Mouse (Mus musculus): ENCODE data around the gene Tulp1. TPM values are rescaled to one million over a fixed set of nuclear protein-coding genes. Genes with fewer than 3 reads are reported as not detected.
"Not testable (repeated sequence)": the region's sequence is repeated elsewhere in the genome, so short reads cannot be mapped to it uniquely, and the experiment has no call there.

Tulp1 gene
- polyA plus RNA-seq, 1 experiment from 2014 or later, result 3.3 TPM

- H3K36me3 ChIP-seq (ENCODE audit: control insufficient read depth, insufficient read depth, low read length), result peaks cover 7% of the 10 kb centered on the region; the same call in 1 of the 2 replicates
- peak overlapping the region; percentile 45 for H3K4me2 ChIP-seq
- no peak overlapping the region for H3K9ac ChIP-seq (ENCODE audit: low read depth, low read length)
- peaks cover 39% of the 10 kb centered on the region for H3K4me1 ChIP-seq (replicated peaks; ENCODE audit: control insufficient read depth, insufficient read depth, low read length)
- peak; percentile 79 for DNase-seq (ENCODE audit: low spot score)
- peak; percentile 60 for ATAC-seq (replicated peaks; ENCODE audit: low FRiP score)
- 13% methylated on average over 26 of the region's 26 CpGs for WGBS
- H3K9me3 ChIP-seq (ENCODE audit: control insufficient read depth, low read length), result no peaks in the 10 kb centered on the region
- H3K4me3 ChIP-seq (ENCODE audit: low read depth, low read length), result no peak overlapping the region
- H3K27me3 ChIP-seq (replicated peaks; ENCODE audit: control insufficient read depth, insufficient read depth, low read length), result no peaks in the 10 kb centered on the region; the same call in none of the 2 replicates
- H3K27ac ChIP-seq (ENCODE audit: low read depth, low read length), result 0 out of 2 replicates have a peak overlapping the region, but pooled peaks have one; percentile 29
Measured at GRCm38 (mm10) chr17:28341091-28341490, 23.9 kb downstream of the Tulp1 start.

GRCm38 (mm10) chr17:28340578-28340977 lies 24.4 kb downstream of the Tulp1 start:
- H3K4me2 ChIP-seq, result peak overlapping the region; percentile 45
- ATAC-seq (replicated peaks; ENCODE audit: low FRiP score), result no peak
- no peak overlapping the region for H3K27ac ChIP-seq (ENCODE audit: low read depth, low read length)
- no peak overlapping the region for H3K9ac ChIP-seq (ENCODE audit: low read depth, low read length)
- DNase-seq (ENCODE audit: low spot score), result no peak
- no peak overlapping the region for H3K4me3 ChIP-seq (ENCODE audit: low read depth, low read length)
- H3K9me3 ChIP-seq (ENCODE audit: control insufficient read depth, low read length), result no peaks in the 10 kb centered on the region
- WGBS, result 66% methylated on average over 7 of the region's 7 CpGs
- no peaks in the 10 kb centered on the region; the same call in none of the 2 replicates for H3K27me3 ChIP-seq (replicated peaks; ENCODE audit: control insufficient read depth, insufficient read depth, low read length)
- H3K4me1 ChIP-seq (replicated peaks; ENCODE audit: control insufficient read depth, insufficient read depth, low read length), result peaks cover 34% of the 10 kb centered on the region
- peaks cover 7% of the 10 kb centered on the region; the same call in 1 of the 2 replicates for H3K36me3 ChIP-seq (ENCODE audit: control insufficient read depth, insufficient read depth, low read length)

- Histone ChIP-seq H3K27me3 (replicated peaks; ENCODE audit: control insufficient read depth, insufficient read depth, low read length) (no peaks in the 10 kb centered on the region; the same call in 1 of the 2 replicates), H3K4me3 (ENCODE audit: low read depth, low read length) (no peak overlapping the region), H3K4me2 (no peak overlapping the region), H3K36me3 (ENCODE audit: control insufficient read depth, insufficient read depth, low read length) (peaks cover 7% of the 10 kb centered on the region; the same call in 1 of the 2 replicates), H3K27ac (ENCODE audit: low read depth, low read length) (no peak overlapping the region), H3K9ac (ENCODE audit: low read depth, low read length) (no peak overlapping the region), H3K4me1 (replicated peaks; ENCODE audit: control insufficient read depth, insufficient read depth, low read length) (peaks cover 26% of the 10 kb centered on the region), H3K9me3 (ENCODE audit: control insufficient read depth, low read length) (no peaks in the 10 kb centered on the region)
- ATAC-seq (replicated peaks; ENCODE audit: low FRiP score) (no peak), DNase-seq (ENCODE audit: low spot score) (no peak)
- WGBS, result 91% methylated on average over 7 of the region's 7 CpGs
Measured at GRCm38 (mm10) chr17:28337547-28337946, 27.5 kb downstream of the Tulp1 start.

- H3K9ac ChIP-seq (ENCODE audit: low read depth, low read length), result no peak overlapping the region
- DNase-seq (ENCODE audit: low spot score), result no peak
- peaks cover 12% of the 10 kb centered on the region for H3K36me3 ChIP-seq (ENCODE audit: control insufficient read depth, insufficient read depth, low read length)
- no peaks in the 10 kb centered on the region; the same call in 1 of the 2 replicates for H3K27me3 ChIP-seq (replicated peaks; ENCODE audit: control insufficient read depth, insufficient read depth, low read length)
- ATAC-seq (replicated peaks; ENCODE audit: low FRiP score), result no peak
- H3K27ac ChIP-seq (ENCODE audit: low read depth, low read length), result no peak overlapping the region
- H3K4me1 ChIP-seq (replicated peaks; ENCODE audit: control insufficient read depth, insufficient read depth, low read length), result peaks cover 19% of the 10 kb centered on the region
- WGBS, result 75% methylated on average over 10 of the region's 10 CpGs
- no peak overlapping the region; the same call in 1 of the 2 replicates for H3K4me2 ChIP-seq
- H3K4me3 ChIP-seq (ENCODE audit: low read depth, low read length), result no peak overlapping the region
- no peaks in the 10 kb centered on the region for H3K9me3 ChIP-seq (ENCODE audit: control insufficient read depth, low read length)
Measured at GRCm38 (mm10) chr17:28335267-28335666, 29.8 kb downstream of the Tulp1 start.

GRCm38 (mm10) chr17:28332915-28333546 lies 32.0 kb downstream of the Tulp1 start:
- Histone ChIP-seq H3K27ac (ENCODE audit: low read depth, low read length) (no peak overlapping the region; the same call in 1 of the 2 replicates), H3K36me3 (ENCODE audit: control insufficient read depth, insufficient read depth, low read length) (peaks cover 20% of the 10 kb centered on the region), H3K9ac (ENCODE audit: low read depth, low read length) (no peak overlapping the region), H3K4me3 (ENCODE audit: low read depth, low read length) (no peak overlapping the region), H3K4me1 (replicated peaks; ENCODE audit: control insufficient read depth, insufficient read depth, low read length) (peaks cover 30% of the 10 kb centered on the region), H3K27me3 (replicated peaks; ENCODE audit: control insufficient read depth, insufficient read depth, low read length) (no peaks in the 10 kb centered on the region; the same call in 1 of the 2 replicates), H3K4me2 (no peak overlapping the region), H3K9me3 (ENCODE audit: control insufficient read depth, low read length) (no peaks in the 10 kb centered on the region)
- DNase-seq (ENCODE audit: low spot score), result peak; percentile 53
- no peak for ATAC-seq (replicated peaks; ENCODE audit: low FRiP score)
- 50% methylated on average over 31 of the region's 31 CpGs for WGBS

- H3K9me3 ChIP-seq (ENCODE audit: control insufficient read depth, low read length), result no peaks in the 10 kb centered on the region
- H3K4me2 ChIP-seq, result no peak overlapping the region
- H3K27ac ChIP-seq (ENCODE audit: low read depth, low read length), result no peak overlapping the region; the same call in 1 of the 2 replicates
- H3K36me3 ChIP-seq (ENCODE audit: control insufficient read depth, insufficient read depth, low read length), result peaks cover 20% of the 10 kb centered on the region
- 40% methylated on average over 13 of the region's 13 CpGs for whole genome bisulfite sequencing
- peak; percentile 69 for DNase-seq (ENCODE audit: low spot score)
- no peak overlapping the region for H3K4me3 ChIP-seq (ENCODE audit: low read depth, low read length)
- H3K9ac ChIP-seq (ENCODE audit: low read depth, low read length), result no peak overlapping the region
- peaks cover 37% of the 10 kb centered on the region for H3K4me1 ChIP-seq (replicated peaks; ENCODE audit: control insufficient read depth, insufficient read depth, low read length)
- H3K27me3 ChIP-seq (replicated peaks; ENCODE audit: control insufficient read depth, insufficient read depth, low read length), result no peaks in the 10 kb centered on the region; the same call in 1 of the 2 replicates
- ATAC-seq (replicated peaks; ENCODE audit: low FRiP score), result peak; percentile 39
Measured at GRCm38 (mm10) chr17:28332113-28332914, 32.7 kb downstream of the Tulp1 start.

- peak overlapping the region; percentile 100 for H3K4me3 ChIP-seq (ENCODE audit: low read depth, low read length)
- H3K36me3 ChIP-seq (ENCODE audit: control insufficient read depth, insufficient read depth, low read length), result peaks cover 20% of the 10 kb centered on the region
- DNase-seq (ENCODE audit: low spot score) (peak; percentile 66), ATAC-seq (replicated peaks; ENCODE audit: low FRiP score) (peak; percentile 4)
- no peaks in the 10 kb centered on the region; the same call in 1 of the 2 replicates for H3K27me3 ChIP-seq (replicated peaks; ENCODE audit: control insufficient read depth, insufficient read depth, low read length)
- peaks cover 38% of the 10 kb centered on the region for H3K4me1 ChIP-seq (replicated peaks; ENCODE audit: control insufficient read depth, insufficient read depth, low read length)
- WGBS, result 23% methylated on average over 7 of the region's 7 CpGs
- H3K9me3 ChIP-seq (ENCODE audit: control insufficient read depth, low read length), result no peaks in the 10 kb centered on the region
- peak overlapping the region; percentile 99 for H3K4me2 ChIP-seq
- H3K27ac ChIP-seq (ENCODE audit: low read depth, low read length), result no peak overlapping the region; the same call in none of the 2 replicates
- no peak overlapping the region for H3K9ac ChIP-seq (ENCODE audit: low read depth, low read length)
Measured at GRCm38 (mm10) chr17:28331241-28332112, 33.5 kb downstream of the Tulp1 start.

GRCm38 (mm10) chr17:28330590-28330989 lies 34.4 kb downstream of the Tulp1 start:
- peak overlapping the region; percentile 100 for H3K4me3 ChIP-seq (ENCODE audit: low read depth, low read length)
- peak overlapping the region; percentile 99 for H3K4me2 ChIP-seq
- H3K36me3 ChIP-seq (ENCODE audit: control insufficient read depth, insufficient read depth, low read length), result peaks cover 22% of the 10 kb centered on the region

More at GRCm38 (mm10) chr17:28330590-28330989, 34.4 kb downstream of the Tulp1 start:
- not testable (repeated sequence) for ATAC-seq (replicated peaks; ENCODE audit: low FRiP score); H3K27me3 ChIP-seq (replicated peaks; ENCODE audit: control insufficient read depth, insufficient read depth, low read length); DNase-seq (ENCODE audit: low spot score); H3K9me3 ChIP-seq (ENCODE audit: control insufficient read depth, low read length)
- 63% methylated on average over 7 of the region's 8 CpGs for whole genome bisulfite sequencing
- peaks cover 38% of the 10 kb centered on the region for H3K4me1 ChIP-seq (replicated peaks; ENCODE audit: control insufficient read depth, insufficient read depth, low read length)
- peak overlapping the region; percentile 100; the same call in 1 of the 2 replicates for H3K9ac ChIP-seq (ENCODE audit: low read depth, low read length)
- peak overlapping the region; percentile 43; the same call in 1 of the 2 replicates for H3K27ac ChIP-seq (ENCODE audit: low read depth, low read length)
